Mouse (Mus musculus) T-cell, adult 2 months (primary cell): Measurements from ENCODE around the gene Postn.

Experiments used
- DNase-seq: peaks from one replicate; pipeline ENCODE4 v3.0.0; 2022; ENCODE audit warnings: low spot score

Gene Postn

DNA sequence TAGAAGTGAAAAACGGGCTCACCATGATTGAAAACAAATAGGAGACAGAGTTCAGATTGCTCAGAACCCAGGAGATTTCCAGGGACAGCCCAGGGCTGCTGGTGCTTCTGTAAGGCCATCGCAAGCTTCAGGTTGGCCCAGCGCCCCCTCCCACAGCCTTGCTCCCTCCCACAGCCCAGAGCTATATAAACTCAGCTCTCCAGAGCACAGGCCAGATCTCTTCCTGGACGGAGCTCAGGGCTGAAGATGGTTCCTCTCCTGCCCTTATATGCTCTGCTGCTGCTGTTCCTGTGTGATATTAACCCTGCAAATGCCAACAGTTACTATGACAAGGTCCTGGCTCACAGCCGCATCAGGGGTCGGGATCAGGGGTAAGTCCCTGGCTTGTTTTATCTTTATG, at the start of gene Postn:
Postn (plus strand) TSS at position 213 of the 400 bp plus-strand sequence.
- no peak for DNase-seq

DNA sequence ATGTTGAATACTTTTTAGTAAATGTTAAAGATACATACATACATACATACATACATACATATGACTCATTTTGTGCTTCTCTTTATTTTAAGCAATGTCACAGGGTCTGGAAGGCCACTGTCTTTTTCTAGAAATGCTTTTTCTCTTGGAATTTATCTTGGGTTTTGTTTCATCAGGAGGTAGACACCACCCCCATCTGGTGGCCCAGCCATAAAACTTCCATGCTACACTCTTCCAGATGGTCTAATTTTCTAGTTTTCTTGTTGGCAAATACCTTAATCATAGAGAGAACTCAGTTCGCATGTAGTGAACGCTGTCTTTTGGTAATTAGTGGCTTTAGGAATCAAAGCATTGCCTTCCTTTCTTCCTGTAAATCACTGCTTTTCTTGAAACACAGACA, 46.9 kb upstream of the Postn start:
- no peak for DNase-seq

DNA sequence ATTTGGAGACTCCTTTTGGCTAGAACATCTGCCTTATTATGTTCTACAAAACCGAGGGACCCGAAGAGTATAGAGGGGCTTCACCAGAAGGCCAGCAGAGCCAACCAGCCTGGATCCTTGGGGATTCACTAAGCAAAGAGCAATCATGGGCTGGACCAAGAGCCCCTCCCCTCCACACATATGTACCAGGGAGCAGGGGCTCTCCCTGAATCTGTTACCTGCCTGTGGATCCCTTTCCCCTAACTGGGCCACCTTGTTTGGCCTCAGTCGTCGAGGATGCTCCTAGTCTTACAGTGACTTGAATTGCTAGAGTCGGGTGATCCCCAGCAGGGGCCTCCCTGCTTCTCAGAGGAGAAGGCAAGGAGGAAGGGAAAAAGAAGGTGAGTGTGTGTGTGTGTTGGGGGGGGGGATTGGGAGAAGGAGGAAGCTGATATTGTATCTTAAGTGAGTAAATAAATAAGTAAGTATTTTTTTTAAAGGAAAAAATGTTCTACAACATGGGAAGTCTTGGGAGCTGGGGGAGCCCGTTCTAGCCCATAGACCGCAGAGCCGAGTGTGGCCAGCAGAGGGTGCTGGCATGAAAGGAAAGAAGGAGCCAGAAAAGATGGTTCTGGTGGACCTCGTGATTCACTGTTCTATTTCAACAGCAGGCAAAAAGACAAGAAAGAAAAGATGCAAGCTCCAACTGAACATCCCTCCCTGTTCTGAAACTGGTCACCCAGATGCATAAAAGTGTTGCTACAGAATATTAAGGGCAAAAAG, 7.8 kb upstream of the Postn start:
- peak; percentile 38 for DNase-seq

DNA sequence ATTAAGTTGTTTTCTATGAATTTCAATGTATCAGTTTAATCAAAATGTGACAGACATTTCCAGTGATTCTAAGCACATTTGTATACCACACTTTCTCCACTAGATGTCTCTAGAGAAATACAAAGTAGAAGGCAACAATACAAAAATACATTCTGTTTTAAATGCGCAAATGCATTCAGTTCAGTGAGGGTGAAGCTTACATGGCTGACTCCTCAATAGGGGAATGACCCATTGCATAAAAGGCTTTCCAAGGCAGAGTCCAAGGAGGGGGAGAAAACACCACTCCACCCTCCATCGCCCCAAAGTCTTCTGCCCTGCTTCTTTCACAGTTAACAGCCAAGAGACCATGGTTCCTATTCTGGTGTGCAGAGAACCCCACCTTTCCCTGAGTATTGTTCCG, 3.3 kb upstream of the Postn start:
- DNase-seq, result no peak

DNA sequence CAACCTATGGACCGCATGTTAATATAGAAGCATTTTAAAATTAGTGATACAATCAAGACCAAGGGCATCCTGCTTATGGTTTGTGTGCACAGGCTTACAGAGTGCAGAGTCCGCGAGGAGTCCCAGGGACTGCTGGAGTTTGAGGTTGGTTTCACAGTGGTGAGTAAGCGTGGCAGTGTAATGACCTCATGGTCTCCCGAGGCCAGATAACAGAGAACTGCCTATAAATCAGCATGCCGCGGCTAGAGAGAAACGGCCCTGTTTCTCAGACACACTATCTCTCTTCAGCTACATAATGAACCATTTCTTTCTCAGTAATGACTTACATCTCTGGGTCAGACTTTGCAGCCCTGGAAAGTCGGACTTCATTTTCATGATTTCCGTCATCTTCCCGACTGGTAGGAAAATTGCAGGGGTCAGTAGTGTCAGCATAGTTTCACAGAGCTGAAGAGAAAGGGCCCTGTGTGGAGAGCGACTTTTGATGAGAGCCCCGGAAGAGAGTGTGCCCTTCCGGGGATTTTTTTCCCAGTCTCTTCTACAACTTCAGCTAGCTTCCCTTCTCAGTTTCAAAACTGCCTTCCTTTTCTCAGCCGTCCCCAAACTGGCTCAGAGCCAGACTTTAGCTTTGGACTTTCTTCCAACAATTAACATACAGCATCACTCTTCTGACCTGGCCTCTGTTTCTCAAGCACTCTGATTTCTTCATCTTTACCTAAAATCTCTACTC, 2.3 kb upstream of the Postn start:
- DNase-seq, result no peak

DNA sequence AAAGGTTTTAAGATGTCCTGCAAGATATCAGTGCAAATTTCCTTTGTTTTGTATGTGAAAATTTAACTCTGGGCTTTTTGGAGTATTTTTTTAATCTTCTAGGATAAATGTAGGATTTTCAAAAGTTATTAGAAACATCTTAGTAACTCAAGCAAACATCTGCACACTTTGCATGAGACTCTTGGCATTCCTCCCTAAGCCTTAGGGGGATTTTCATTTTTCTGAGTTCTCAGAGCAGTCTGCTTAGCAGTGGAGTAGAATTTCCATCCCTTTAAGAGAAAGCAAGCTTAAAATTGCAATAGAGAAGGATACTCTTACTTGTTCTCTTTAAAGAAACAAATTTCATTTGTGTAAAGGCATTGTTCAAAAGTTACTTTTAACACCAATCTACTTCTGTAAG, 747 bp downstream of the Postn start:
- no peak for DNase-seq

DNA sequence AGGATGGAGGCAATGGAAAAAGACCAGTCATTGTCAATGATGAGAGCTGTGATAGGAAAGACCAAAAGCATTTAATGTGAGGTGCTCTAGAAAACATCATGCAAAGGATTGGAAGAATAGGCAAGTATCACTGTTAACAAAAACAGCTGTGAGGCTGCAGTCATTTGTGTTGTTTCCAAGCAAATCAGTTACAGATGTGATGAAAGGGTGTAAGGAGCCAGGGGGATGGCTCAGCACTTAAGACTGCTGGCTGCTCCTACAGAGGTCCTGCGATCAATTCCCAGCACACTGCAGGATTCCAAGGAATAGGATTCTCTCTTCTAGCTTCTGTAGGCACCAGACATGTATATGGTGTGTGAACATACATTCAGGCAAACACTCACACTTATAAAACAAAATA, 10.1 kb downstream of the Postn start:
- DNase-seq, result no peak

DNA sequence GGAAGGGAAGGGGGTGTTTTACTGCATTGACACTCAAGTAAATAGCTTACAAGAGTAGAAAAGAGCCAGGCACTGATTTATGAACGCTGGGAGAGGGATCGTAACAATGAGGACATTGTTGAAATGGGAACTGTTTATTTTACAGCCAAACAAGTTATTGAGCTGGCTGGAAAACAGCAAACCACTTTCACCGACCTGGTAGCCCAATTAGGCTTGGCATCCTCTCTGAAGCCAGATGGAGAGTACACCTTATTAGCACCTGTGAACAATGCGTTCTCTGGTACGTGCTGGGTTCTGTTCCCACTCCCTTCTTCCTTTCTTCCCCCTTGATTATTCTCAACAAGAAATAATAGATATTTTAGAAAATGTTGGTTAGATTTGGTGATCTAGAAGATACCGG, 11.7 kb downstream of the Postn start:
- DNase-seq, result no peak

DNA sequence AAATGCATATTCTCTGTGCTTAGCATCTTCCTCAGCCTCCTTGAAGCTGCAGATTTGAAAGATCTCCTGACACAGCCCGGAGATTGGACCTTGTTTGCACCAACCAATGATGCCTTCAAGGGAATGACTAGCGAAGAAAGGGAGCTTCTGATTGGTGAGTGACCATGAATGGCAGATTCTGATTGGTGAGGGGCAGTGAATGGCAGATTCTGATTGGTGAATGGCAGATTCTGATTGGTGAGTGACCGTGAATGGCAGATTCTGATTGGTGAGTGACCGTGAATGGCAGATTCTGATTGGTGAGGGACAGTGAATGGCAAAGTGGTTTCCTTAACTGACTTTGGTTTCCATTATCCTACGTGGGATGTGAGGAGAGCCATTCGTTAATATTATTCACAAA, 15.1 kb downstream of the Postn start:
- DNase-seq, result no peak

DNA sequence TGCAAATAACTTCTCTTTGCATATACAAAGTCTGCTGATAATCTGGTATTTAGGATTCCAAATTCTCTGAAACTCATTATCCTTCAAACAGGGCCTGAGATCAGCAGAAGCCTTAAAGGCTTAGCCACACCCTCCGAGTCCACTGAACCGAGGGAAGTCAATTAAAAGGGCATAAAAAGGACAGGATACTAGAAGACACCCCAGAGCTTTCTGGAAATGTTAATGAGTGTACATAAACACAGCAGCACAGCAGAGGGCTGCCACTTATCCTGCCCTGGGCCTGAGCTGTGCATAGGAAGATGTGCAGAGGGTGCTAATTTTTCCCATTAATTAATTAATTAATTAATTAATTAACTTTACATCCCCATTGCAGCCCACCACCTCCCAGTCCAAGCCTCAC, 16.7 kb downstream of the Postn start:
- no peak for DNase-seq

DNA sequence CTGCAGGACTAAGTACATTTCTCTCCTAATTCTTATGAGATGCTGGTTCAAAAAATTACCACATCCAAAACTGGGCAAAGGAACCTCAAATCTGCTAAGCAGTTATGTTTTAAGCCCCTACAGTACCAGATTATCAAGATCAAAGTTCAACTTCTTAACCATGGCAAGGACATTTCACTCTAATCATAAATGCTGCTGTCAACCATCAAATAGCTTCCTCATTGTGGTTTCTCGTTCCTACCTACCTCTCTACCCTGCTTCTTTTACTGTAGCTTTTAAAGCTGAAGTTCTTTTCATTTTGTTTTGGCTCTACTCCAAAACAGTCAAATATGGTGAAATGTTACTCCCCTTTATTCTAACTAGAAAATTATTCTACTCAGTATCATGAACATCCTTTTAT, 17.2 kb downstream of the Postn start:
- DNase-seq, result no peak

DNA sequence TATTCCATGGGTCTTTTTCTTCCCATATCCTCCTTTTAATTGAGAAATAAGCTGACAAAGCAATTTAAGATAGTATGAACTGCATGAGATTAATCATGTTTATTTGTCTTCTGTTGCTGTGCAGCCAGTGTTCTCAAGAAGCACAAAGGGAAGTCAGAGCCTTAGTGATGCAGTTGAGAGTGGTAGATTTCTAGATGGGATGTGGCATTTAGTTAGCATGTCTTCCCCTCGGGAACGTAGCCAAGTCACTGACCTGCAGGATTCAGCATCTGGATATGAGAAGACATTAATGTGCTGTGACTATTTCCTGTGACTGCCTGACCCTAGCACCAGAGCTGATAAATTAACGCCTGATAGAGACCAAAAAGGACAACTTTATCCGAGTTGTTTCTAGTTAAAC, 19.1 kb downstream of the Postn start:
- no peak for DNase-seq

DNA sequence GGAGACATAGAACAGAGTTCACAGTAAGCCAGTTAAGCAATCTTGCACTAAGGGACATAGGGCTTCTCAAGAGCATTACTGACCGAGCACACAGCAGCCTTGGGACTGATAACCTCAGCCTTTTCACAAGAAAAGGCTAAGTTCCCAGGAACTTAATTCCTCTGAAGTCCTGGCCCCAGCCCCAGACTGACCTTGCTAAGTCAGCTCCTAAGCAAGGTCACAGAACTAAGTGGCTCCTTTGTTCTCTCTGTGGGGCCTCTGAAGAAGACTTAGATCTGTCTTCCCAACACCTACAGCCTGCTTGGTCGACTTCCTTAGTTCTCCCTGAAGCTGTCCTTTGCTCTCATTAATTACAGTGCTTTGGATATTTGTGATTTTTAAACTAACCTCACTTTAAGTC, 38.4 kb downstream of the Postn start:
- no peak for DNase-seq

DNA sequence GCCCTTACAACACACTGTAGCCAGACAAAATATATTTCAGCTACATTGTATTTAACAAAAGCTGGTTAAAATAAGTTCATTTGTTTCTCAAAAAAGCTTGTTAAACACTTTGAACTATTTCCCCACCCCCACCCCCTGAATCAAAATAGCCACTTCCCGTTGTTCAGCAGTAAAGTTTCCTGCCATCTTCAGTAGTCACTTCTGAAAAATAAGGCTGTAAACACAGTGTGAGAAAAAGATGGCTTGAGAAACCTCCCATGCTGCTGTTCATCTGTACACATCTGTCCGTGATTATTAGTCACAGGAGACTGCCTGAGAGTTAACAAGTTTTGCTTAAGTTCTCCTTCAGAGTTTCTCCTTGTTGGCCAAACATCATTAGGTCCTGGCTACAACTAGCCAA, 39.0 kb downstream of the Postn start:
- peak; percentile 13 for DNase-seq

DNA sequence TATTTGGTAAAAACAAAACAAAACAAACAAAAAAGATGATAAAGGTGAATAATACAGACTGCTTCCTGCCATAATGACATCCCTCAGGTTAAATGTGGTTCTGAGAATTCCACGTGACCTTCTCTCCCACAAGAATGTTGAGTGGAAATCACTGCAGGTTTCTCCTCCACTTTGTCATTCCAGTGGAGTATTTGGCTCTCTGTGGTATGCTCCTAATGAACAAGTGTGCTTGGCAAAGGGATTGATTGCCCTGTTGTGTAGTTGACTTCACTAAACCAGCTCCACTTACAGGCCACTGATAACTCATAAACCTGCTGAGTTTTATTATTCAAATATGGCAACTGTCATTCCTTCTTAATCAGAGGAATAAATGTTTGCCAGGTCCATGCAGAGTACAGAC, 39.7 kb downstream of the Postn start:
- DNase-seq, result no peak

DNA sequence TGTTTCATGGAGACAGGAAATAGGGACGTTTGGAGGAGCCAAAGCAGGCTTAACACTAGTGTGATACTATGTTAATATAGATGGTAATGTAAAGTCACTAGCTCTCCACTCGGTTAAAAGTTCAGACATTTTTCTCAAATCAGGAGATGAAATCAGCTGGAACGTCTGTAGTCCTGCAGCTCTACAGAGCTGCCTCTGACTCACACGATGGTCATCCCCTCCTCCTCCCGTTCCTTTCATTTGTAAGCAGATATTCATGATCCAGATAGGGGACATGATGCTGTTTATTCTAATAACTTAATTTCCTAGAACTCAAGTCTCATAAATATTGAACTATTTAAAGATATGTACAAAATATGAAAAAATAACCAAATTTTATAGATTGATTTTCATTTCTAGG, 40.8 kb downstream of the Postn start:
- DNase-seq, result no peak

DNA sequence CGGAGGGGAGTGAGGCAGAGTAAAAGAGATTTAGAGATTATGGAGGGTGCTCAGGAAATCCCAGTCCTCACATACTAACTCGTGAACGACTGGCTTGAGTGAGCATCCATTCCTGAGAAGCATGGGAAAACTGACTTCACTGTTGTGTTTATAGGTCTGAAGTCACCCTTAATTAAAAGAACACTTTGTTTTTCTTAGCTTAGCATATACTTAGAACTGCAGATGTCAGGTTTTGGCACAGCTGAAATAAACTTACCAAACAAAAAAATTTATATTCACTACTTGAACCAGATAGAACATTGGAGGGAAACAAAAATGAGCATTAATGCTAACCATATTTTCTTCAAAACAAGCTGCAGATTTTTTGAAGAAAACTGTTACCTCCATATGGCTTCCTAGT, 42.9 kb downstream of the Postn start:
- DNase-seq, result no peak

DNA sequence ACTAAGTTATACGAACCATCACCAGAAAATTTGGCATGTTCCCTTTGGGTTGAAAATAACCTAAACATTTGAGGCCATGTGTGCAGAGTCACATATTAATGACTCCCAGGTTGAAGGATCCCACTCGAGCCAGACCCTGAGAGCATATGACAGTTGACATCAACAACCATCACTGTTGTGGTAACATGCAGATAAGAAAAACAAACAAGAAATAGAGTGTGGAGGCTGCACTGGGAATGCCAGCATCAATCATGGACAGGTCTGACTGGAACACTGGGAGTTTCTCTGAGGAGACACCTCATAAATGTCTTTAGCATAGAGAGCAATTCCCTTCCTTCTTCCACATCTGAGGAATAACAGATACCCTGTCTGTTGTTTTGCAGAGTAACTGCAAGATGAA, 45.7 kb downstream of the Postn start:
- DNase-seq, result no peak

DNA sequence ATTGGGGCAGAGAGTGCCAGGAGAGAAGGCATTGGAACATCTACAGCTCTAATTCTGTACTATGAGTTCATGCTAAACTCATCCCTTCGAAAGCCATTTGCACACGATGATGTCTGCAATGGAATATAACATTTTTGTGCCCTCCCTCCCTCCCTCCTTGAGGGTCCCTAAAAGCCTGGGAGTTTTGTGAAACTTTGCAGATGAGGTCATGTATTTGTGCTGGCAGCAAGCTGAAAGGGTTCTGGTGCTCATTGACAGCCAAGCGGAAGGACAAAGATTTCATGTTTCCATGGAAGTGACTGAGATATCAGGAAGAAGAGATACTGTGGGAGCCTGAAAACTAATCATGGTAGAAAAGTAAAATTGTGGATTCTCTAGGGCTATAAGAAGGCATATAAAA, 50.1 kb downstream of the Postn start:
- no peak for DNase-seq

DNA sequence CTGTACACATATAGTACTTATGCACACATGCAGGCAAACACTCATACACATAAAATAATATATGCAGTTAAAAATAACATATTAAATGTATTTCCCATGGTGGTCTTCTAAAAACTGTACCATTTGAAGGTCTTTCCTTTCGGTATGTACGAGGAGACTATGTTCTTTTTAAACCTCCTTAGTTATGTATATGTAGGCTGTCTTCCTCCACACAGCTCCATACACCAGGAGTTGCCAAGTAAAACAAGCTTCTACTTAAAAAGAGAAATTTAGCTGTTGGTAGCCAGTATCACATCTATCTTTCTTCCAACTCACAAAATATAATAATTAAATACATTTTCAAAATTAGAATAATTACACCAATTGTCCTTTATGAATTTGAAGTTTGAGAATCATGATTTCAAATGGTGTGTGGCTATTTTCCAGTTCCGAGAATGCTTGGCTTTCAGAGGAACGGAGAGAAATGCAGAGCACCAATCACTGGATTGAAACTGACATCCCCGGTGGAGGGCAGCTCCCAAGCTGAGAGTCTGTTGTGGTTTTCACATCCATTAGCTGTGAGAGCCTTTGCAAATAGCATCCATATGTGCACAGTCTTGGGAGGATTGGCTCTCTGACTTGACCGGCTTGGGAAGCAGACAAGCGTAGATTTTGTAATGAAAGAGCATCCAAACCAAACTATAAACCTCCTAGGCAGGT, 52.1 kb downstream of the Postn start:
- no peak for DNase-seq

DNA sequence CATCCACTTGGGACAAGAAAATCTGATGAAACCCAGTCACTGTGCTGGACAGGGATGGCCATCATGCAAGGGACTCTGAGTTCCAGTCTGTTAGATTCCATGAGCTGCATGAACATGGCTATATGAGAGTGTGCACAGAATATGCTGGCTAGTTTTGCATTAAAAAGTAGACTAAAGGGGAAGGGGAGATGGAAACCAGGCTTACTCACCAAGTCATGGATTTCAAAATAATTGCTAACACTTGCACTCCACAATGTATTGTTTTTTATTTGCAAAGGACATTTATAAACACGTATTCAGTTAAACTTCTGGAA, 52.6 kb downstream of the Postn start:
- DNase-seq, result no peak

DNA sequence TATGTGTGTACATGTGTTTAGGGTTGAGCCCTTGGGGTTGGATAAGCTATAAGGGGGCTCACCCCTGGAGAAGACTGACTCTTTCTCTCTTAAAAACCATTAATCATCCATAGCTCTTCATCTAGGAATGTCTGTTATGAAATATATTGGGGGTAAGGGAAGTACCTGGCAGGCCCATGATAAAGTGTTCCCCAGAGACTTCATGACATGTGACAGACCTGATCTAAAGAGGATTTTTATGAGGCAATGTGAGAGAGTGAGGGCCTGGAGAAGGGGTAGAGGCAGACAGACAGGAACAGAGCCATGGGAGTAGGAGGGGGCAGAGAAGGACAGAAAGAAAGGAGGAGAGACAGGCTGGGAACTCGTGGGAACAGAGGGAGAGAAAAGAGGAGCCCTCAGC, 53.5 kb downstream of the Postn start:
- no peak for DNase-seq

DNA sequence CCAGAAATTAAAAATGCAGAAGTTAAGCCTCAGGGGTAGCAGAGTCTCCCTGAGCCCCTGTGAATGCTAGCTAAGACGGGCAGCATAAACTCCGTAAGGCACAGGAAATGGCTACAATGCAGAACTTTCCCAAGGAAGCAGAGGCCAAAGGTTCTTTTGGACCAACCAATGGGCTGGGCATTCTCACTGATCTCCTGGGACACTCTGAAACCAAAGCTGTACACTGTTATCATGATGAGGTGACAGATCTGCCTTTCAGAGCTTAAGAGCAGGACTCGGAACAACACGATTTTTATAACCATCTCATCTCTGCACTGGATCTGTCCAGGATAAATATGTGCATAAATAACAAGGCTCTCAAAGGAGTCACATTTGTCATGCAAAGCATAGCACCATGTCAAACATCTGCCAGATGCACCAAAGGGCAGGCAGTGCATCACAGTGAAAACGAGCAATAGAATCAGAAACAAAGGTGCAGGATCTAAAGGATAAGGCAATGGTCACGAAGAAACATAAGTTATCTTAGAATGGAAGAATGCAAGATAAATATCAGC, 57.0 kb downstream of the Postn start:
- no peak for DNase-seq
